Mouse (Mus musculus) hindbrain, embryonic 12.5 days (tissue): ENCODE data around the gene Bcl11b. TPM values are rescaled to one million over a fixed set of nuclear protein-coding genes. Genes with fewer than 3 reads are reported as not detected.

Source experiments
- ATAC-seq: fragments of 200-750 bp; cut with Nextera tagmentation; 2 replicates; pipeline ENCODE4 v1.8.0; 2017; ENCODE audit warnings: moderate TSS enrichment; ENCODE audit not compliant: low FRiP score
- H3K27ac ChIP-seq: fragments of 300-500 bp; sonication (generic); 2 replicates; pipeline ENCODE4 v1.5.1; 2016; ENCODE audit warnings: mild to moderate bottlenecking
- H3K27me3 ChIP-seq: fragments of 300-500 bp; sonication (generic); 2 replicates; pipeline ENCODE4 v1.6.1; 2016; ENCODE audit warnings: mild to moderate bottlenecking
- H3K36me3 ChIP-seq: fragments of 300-500 bp; sonication (generic); 2 replicates; pipeline ENCODE4 v1.6.1; 2016; ENCODE audit warnings: mild to moderate bottlenecking
- H3K4me1 ChIP-seq: fragments of 300-500 bp; sonication (generic); 2 replicates; pipeline ENCODE4 v1.6.1; 2016
- H3K4me2 ChIP-seq: fragments of 300-500 bp; sonication (generic); replicated peaks from 2 replicates; pipeline ENCODE4 v1.6.1; 2016; ENCODE audit warnings: mild to moderate bottlenecking
- H3K4me3 ChIP-seq: fragments of 300-500 bp; sonication (generic); 2 replicates; pipeline ENCODE4 v1.5.1; 2016; ENCODE audit warnings: mild to moderate bottlenecking
- H3K9ac ChIP-seq: fragments of 300-500 bp; sonication (generic); 2 replicates; pipeline ENCODE4 v1.6.1; 2016; ENCODE audit warnings: mild to moderate bottlenecking, moderate library complexity
- H3K9me3 ChIP-seq: fragments of 300-500 bp; sonication (generic); replicated peaks from 2 replicates; pipeline ENCODE4 v1.6.1; 2016; ENCODE audit warnings: mild to moderate bottlenecking
- WGBS: fragments of 180-500 bp; shearing (Covaris S2); methylation state at CpG from one replicate; pipeline ENCODE4 v1.1.7; 2016; 5-methylcytosine and 5-hydroxymethylcytosine counted together
- polyA plus RNA-seq: library from polyadenylated mRNA; unstranded; fragments of >200 nt; fragmentation: Nextera tagmentation; extraction: Ambion mirVana; gene quantifications from 2 replicates; pipeline ENCODE4 v1.2.1, GENCODE M21; 2016

Gene Bcl11b
- polyA plus RNA-seq, 1 experiment from 2014 or later = 25.9 TPM

- 0 out of 2 replicates have a peak overlapping the region, but pooled peaks have one; percentile 40 for H3K27ac ChIP-seq
- H3K27me3 ChIP-seq = peaks cover 8% of the 10 kb centered on the region
- H3K4me2 ChIP-seq = peak overlapping the region; percentile 67
- peak overlapping the region; percentile 53 for H3K9ac ChIP-seq
- no peaks in the 10 kb centered on the region for H3K9me3 ChIP-seq
- 1% methylated on average over 56 of the region's 56 CpGs for WGBS
- peak; percentile 69 for ATAC-seq
- peaks cover 29% of the 10 kb centered on the region for H3K4me1 ChIP-seq
- no peaks in the 10 kb centered on the region for H3K36me3 ChIP-seq
- H3K4me3 ChIP-seq = peak overlapping the region; percentile 33
Measured at GRCm38 (mm10) chr12:108005816-108006626, 2.6 kb upstream of the Bcl11b start.

- H3K4me2 ChIP-seq = peak overlapping the region; percentile 67
- peak overlapping the region; percentile 42; the same call in 1 of the 2 replicates for H3K9ac ChIP-seq
- peak; percentile 29; the same call in 1 of the 2 replicates for ATAC-seq
- 2% methylated on average over 14 of the region's 14 CpGs for WGBS
- H3K36me3 ChIP-seq = no peaks in the 10 kb centered on the region
- H3K4me1 ChIP-seq = peaks cover 35% of the 10 kb centered on the region
- peak overlapping the region; percentile 33 for H3K4me3 ChIP-seq
- H3K27me3 ChIP-seq = peaks cover 12% of the 10 kb centered on the region
- H3K27ac ChIP-seq = no peak overlapping the region
- H3K9me3 ChIP-seq = no peaks in the 10 kb centered on the region
Measured at GRCm38 (mm10) chr12:108005488-108005800, 2.0 kb upstream of the Bcl11b start.

- Histone ChIP-seq H3K36me3 (no peaks in the 10 kb centered on the region), H3K4me3 (peak overlapping the region; percentile 33), H3K9ac (peak overlapping the region; percentile 42), H3K27me3 (peaks cover 15% of the 10 kb centered on the region), H3K27ac (peak overlapping the region; percentile 8; the same call in 1 of the 2 replicates), H3K4me2 (peak overlapping the region; percentile 67), H3K4me1 (peaks cover 41% of the 10 kb centered on the region), H3K9me3 (no peaks in the 10 kb centered on the region)
- ATAC-seq = peak; percentile 14; the same call in 1 of the 2 replicates
- WGBS = under 1% methylated on average over 38 of the region's 43 CpGs
Measured at GRCm38 (mm10) chr12:108004701-108005487, 1.5 kb upstream of the Bcl11b start.

- WGBS = under 1% methylated on average over 35 of the region's 35 CpGs
- peaks cover 47% of the 10 kb centered on the region for H3K4me1 ChIP-seq
- ATAC-seq = peak; percentile 71
- H3K27me3 ChIP-seq = peaks cover 14% of the 10 kb centered on the region
- peak overlapping the region; percentile 67 for H3K4me2 ChIP-seq
- H3K9ac ChIP-seq = peak overlapping the region; percentile 95
- H3K4me3 ChIP-seq = peak overlapping the region; percentile 90
- no peaks in the 10 kb centered on the region for H3K36me3 ChIP-seq
- H3K27ac ChIP-seq = peak overlapping the region; percentile 98
- no peaks in the 10 kb centered on the region for H3K9me3 ChIP-seq
Measured at GRCm38 (mm10) chr12:108003928-108004327, 526 bp upstream of the Bcl11b start.

GRCm38 (mm10) chr12:108002436-108003189, 789 bp downstream of the Bcl11b start:
- under 1% methylated on average over 53 of the region's 78 CpGs for WGBS
- peak overlapping the region; percentile 67 for H3K4me2 ChIP-seq
- H3K27me3 ChIP-seq = peaks cover 9% of the 10 kb centered on the region; the same call in 1 of the 2 replicates
- no peak for ATAC-seq
- H3K9me3 ChIP-seq = no peaks in the 10 kb centered on the region
- peak overlapping the region; percentile 98 for H3K27ac ChIP-seq
- peaks cover 55% of the 10 kb centered on the region for H3K4me1 ChIP-seq
- peak overlapping the region; percentile 95 for H3K9ac ChIP-seq
- no peaks in the 10 kb centered on the region for H3K36me3 ChIP-seq
- H3K4me3 ChIP-seq = peak overlapping the region; percentile 90

- H3K36me3 ChIP-seq = no peaks in the 10 kb centered on the region
- WGBS = 2% methylated on average over 37 of the region's 37 CpGs
- peak overlapping the region; percentile 90 for H3K4me3 ChIP-seq
- H3K9me3 ChIP-seq = no peaks in the 10 kb centered on the region
- peaks cover 9% of the 10 kb centered on the region; the same call in 1 of the 2 replicates for H3K27me3 ChIP-seq
- H3K4me2 ChIP-seq = peak overlapping the region; percentile 67
- no peak for ATAC-seq
- H3K27ac ChIP-seq = peak overlapping the region; percentile 98
- peak overlapping the region; percentile 95 for H3K9ac ChIP-seq
- H3K4me1 ChIP-seq = peaks cover 64% of the 10 kb centered on the region
Measured at GRCm38 (mm10) chr12:108001652-108002340, 1.6 kb downstream of the Bcl11b start.

GRCm38 (mm10) chr12:108000715-108001080, 2.7 kb downstream of the Bcl11b start:
- no peak for ATAC-seq
- Histone ChIP-seq H3K36me3 (no peaks in the 10 kb centered on the region), H3K4me1 (peaks cover 59% of the 10 kb centered on the region), H3K4me2 (peak overlapping the region; percentile 67), H3K27ac (peak overlapping the region; percentile 98), H3K4me3 (peak overlapping the region; percentile 90), H3K9me3 (no peaks in the 10 kb centered on the region), H3K9ac (peak overlapping the region; percentile 95), H3K27me3 (peaks cover 9% of the 10 kb centered on the region; the same call in 1 of the 2 replicates)
- 16% methylated on average over 2 of the region's 2 CpGs for WGBS

- no peaks in the 10 kb centered on the region for H3K36me3 ChIP-seq
- peak overlapping the region; percentile 95 for H3K9ac ChIP-seq
- peak overlapping the region; percentile 90 for H3K4me3 ChIP-seq
- no peak for ATAC-seq
- no peaks in the 10 kb centered on the region for H3K9me3 ChIP-seq
- peak overlapping the region; percentile 98; the same call in 1 of the 2 replicates for H3K27ac ChIP-seq
- peaks cover 9% of the 10 kb centered on the region; the same call in 1 of the 2 replicates for H3K27me3 ChIP-seq
- WGBS = 71% methylated on average over 15 of the region's 15 CpGs
- peak overlapping the region; percentile 67 for H3K4me2 ChIP-seq
- peaks cover 59% of the 10 kb centered on the region for H3K4me1 ChIP-seq
Measured at GRCm38 (mm10) chr12:107999751-108000714, 3.4 kb downstream of the Bcl11b start.

- Histone ChIP-seq H3K27ac (no peak overlapping the region), H3K27me3 (peaks cover 7% of the 10 kb centered on the region; the same call in 1 of the 2 replicates), H3K9me3 (no peaks in the 10 kb centered on the region), H3K9ac (no peak overlapping the region), H3K4me2 (peak overlapping the region; percentile 67), H3K36me3 (no peaks in the 10 kb centered on the region), H3K4me1 (peaks cover 62% of the 10 kb centered on the region), H3K4me3 (peak overlapping the region; percentile 18)
- 2% methylated on average over 20 of the region's 20 CpGs for WGBS
- ATAC-seq = no peak
Measured at GRCm38 (mm10) chr12:107998746-107999145, 4.7 kb downstream of the Bcl11b start.

- peak overlapping the region; percentile 45; the same call in 1 of the 2 replicates for H3K9ac ChIP-seq
- WGBS = 60% methylated on average over 11 of the region's 11 CpGs
Measured at GRCm38 (mm10) chr12:107997901-107998300, 5.5 kb downstream of the Bcl11b start.

More at GRCm38 (mm10) chr12:107997901-107998300, 5.5 kb downstream of the Bcl11b start:
- no peaks in the 10 kb centered on the region for H3K9me3 ChIP-seq
- peak overlapping the region; percentile 18 for H3K4me3 ChIP-seq
- ATAC-seq = no peak
- H3K27ac ChIP-seq = no peak overlapping the region
- no peaks in the 10 kb centered on the region for H3K36me3 ChIP-seq
- peak overlapping the region; percentile 67 for H3K4me2 ChIP-seq
- peaks cover 7% of the 10 kb centered on the region; the same call in 1 of the 2 replicates for H3K27me3 ChIP-seq
- peaks cover 69% of the 10 kb centered on the region for H3K4me1 ChIP-seq
